Mouse (Mus musculus) gastrocnemius, adult 8-10 months (tissue): ENCODE results near the gene Wipf1. TPM values are rescaled to one million over a fixed set of nuclear protein-coding genes. Genes with fewer than 3 reads are reported as not detected.
"Not testable (repeated sequence)": the region's sequence is repeated elsewhere in the genome, so short reads cannot be mapped to it uniquely, and the experiment has no call there.

Experiments used
- DNase-seq, 2 experiments: peaks; one replicate each; pipeline ENCODE4 v3.0.0; 2022; ENCODE audit warnings: low spot score in 2 of 2
- total RNA-seq, 4 experiments: library from RNA; stranded (reverse); gene quantifications; 2 replicates each; pipeline ENCODE4 v1.2.4; 2022

Wipf1 gene
- total RNA-seq, 4 experiments from 2014 or later = 4.5 to 10.1 (median 6.6) TPM

GRCm38 (mm10) chr2:73509248-73510024, 20.1 kb downstream of the Wipf1 start:
- DNase-seq = peak in 1 of 2 experiments; percentile 46

GRCm38 (mm10) chr2:73507886-73508285, 21.6 kb downstream of the Wipf1 start:
- DNase-seq = no peak

GRCm38 (mm10) chr2:73506337-73506736, 23.2 kb downstream of the Wipf1 start:
- not testable (repeated sequence) for DNase-seq

GRCm38 (mm10) chr2:73502863-73503429, 26.6 kb downstream of the Wipf1 start:
- no peak for DNase-seq

DNA sequence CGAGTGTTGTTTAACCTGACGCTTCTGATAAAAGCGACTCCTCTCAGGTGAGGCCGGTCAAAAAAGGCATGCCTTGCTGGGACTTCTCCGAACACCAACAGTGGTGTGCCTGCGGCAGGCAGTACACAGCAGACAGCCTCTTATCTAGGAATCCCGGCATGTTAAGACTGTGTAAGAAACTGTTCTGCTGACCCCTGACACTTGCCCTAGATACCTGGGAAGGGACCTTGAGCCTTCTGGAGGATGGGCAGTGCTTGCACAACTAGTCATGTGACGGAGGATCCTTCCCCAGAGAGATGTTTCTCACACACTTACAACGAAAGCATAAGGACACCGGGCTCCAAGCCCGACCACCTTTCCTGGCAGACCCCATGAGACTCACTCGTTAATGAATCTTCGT, 28.7 kb downstream of the Wipf1 start:
- DNase-seq = no peak

GRCm38 (mm10) chr2:73498322-73498721, 31.2 kb downstream of the Wipf1 start:
- no peak for DNase-seq

DNA sequence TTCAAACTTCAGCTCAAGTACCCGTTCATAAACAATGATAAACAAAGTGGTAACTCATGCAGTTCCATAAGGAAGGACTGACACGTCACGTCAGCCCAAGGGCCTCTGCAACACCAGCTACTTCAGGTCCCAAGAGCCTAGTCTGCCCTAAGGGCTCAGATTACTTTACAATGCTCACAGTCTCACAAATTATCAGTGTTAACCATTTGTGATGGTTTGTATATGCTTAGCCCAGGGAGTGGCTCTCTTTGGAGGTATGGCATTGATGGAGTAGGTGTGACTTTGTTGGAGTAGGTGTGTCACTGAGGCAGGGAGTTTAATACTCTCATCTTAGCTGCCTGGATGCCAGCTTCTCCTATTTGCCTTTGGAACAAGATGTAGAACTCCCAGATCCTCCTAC, 32.0 kb downstream of the Wipf1 start:
- no peak for DNase-seq

DNA sequence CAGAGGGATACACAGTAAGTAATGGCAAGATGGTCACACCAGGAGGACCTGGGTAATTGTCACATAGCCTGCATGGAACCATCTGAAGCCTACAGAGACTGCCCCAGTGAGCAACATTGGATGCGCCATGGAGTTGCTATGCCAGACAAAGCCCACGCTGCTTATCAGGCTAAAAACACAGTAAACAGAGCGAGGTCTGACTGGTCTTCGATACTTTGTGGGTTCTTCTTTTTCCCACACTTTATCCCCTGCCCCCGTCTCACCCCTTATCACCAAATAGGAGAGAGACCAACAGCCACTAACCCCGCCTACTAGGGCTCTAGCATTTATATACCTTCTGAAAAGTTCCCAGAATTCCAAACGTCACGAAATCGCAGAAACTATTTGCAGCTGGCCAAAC, 32.6 kb downstream of the Wipf1 start:
- DNase-seq = no peak

- no peak for DNase-seq
Observed at GRCm38 (mm10) chr2:73496329-73496685, 33.2 kb downstream of the Wipf1 start.

GRCm38 (mm10) chr2:73495617-73496328, 33.8 kb downstream of the Wipf1 start:
- DNase-seq = peak in 1 of 2 experiments; percentile 24

DNA sequence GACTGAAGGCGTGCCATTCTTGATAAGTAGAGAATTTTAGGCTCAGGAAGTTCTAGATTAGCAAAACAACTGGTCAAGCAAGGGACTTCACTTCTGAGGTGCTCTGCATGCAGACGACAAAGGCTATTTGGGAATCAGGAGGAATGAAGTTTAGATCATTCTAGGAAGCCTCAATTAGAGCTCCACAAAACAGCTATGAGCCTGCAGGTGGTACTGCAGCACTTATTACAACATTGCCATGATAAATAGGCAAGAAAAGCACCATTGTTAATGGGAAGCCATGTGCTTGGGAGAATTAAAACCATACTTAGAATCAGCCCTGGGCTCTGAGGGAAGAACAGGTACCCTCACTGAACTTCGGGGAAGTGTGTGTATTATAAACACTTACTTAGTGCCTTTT, 36.0 kb downstream of the Wipf1 start:
- DNase-seq = no peak

GRCm38 (mm10) chr2:73491442-73492241, 37.9 kb downstream of the Wipf1 start:
- DNase-seq = no peak

DNA sequence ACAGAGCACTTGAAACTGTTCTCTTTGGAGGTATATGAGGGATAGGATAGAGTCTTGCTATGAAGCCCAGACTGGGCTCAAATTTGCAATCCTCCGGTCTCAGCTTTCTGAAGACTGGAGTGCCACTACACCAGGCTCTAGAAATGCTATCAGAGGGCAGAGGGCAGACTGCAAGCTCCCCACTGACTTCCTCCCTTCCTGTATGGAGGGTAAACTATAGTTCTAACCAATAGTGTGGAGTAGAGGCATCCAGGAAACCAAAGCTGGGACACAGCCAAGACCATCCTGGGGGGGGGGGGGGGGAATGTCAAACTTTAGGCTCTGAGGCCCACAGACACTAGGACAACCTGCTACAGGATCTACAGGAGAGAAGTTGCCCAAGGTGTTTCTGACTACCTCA, 39.1 kb downstream of the Wipf1 start:
- DNase-seq = no peak

- no peak for DNase-seq
Observed at GRCm38 (mm10) chr2:73486120-73486601, 43.4 kb downstream of the Wipf1 start.

GRCm38 (mm10) chr2:73485236-73486119, 44.1 kb downstream of the Wipf1 start:
- DNase-seq = no peak

- no peak for DNase-seq
Observed at GRCm38 (mm10) chr2:73484561-73485235, 44.8 kb downstream of the Wipf1 start.

DNA sequence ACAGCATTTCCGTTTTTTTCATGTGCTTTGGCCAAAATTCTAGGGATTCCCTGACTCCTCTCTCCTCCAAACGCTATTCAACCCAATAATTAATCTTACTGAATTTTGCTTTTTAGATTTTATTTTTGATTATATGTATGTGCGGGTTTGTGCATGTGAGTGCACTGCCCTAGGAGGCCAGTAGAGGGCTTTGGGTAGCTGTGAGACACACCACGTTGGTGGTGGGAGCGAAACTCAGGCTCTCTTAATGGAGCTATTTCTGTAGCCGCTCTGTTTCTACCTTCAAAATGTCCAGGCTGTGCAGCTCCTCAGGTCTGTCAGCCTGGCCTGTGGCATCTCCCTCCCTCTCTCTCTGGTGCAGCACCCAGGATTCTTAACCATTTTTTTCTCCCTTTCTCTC, 50.7 kb downstream of the Wipf1 start:
- DNase-seq = no peak

- no peak for DNase-seq
Observed at GRCm38 (mm10) chr2:73477501-73477900, 52.0 kb downstream of the Wipf1 start.

DNA sequence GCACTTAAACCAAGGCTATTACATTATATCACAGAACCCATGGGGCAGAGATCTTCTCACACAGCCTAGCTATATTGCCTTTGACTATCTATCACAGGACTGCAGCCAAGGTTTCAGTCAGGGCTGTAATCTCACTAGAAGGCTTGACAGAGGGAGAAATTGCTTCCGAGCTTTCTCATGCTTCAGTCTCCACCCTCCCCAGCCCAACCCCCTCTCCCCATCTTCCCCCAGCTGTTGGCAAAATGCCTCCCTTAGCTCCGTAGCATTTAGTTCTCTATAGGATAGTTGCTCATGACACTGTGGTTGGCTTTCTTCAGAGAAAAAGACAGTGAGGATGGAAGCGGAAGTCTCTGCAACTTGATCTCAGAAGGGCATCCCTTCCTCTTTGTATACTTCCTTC, 54.0 kb downstream of the Wipf1 start:
- DNase-seq = no peak

DNA sequence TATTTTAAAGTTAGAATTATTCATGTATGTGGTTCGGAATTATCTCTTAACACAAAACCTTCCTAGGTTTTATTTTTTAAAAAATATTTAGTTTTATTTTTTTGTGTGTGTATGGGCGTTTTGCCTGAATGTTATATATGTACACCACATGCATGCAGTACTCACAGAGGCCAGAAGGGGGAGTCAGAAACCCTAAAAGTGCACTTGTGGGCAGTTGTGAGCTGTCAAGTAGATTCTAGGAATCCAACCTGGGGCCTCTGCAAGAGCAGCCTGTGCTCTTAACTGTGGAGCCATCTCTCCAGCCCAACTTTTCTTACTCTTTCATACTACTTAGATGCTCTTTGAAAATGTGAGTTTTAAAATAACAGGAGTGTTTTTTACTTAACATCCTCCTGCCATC, 57.4 kb downstream of the Wipf1 start:
- DNase-seq = no peak
